Mouse (Mus musculus) bone marrow, adult 2 months (tissue): ENCODE data around the gene Rhof. TPM values are rescaled to one million over a fixed set of nuclear protein-coding genes. Genes with fewer than 3 reads are reported as not detected.
A peak's percentile ranks its signal among the peaks of the same experiment; 100 is the strongest.
"Not testable (repeated sequence)": the region's sequence is repeated elsewhere in the genome, so short reads cannot be mapped to it uniquely, and the experiment has no call there.

Experiments
- H3K27ac ChIP-seq: fragments of 200-500 bp; 2 replicates; pipeline ENCODE4 v1.5.1; 2012; ENCODE audit warnings: low read depth, mild to moderate bottlenecking, control low read depth, inconsistent platforms, low read length; ENCODE audit not compliant: control insufficient read depth, poor library complexity, insufficient read depth
- H3K4me1 ChIP-seq: fragments of 200-500 bp; 2 replicates; pipeline ENCODE4 v1.6.1; 2011; ENCODE audit warnings: low read length; ENCODE audit not compliant: control insufficient read depth, insufficient read depth
- H3K4me3 ChIP-seq: fragments of 200-500 bp; replicated peaks from 2 replicates; pipeline ENCODE3; 2011; ENCODE audit warnings: mild to moderate bottlenecking, low read depth, low read length, control low read depth; ENCODE audit not compliant: control insufficient read depth
- CTCF ChIP-seq: fragments of 200-500 bp; IDR thresholded peaks from 2 replicates; pipeline ENCODE4 v1.5.1; 2011; ENCODE audit warnings: low read length, control low read depth; ENCODE audit not compliant: control insufficient read depth, insufficient read depth
- POLR2A ChIP-seq: fragments of 200-500 bp; IDR thresholded peaks from 2 replicates; pipeline ENCODE4 v1.6.1; 2011; ENCODE audit warnings: low read depth, mild to moderate bottlenecking, control low read depth, low read length, borderline replicate concordance; ENCODE audit not compliant: control insufficient read depth
- WGBS: fragments of 180-500 bp; shearing (Covaris S2); methylation state at CpG from one replicate; pipeline ENCODE4 v1.1.7; 2018; 5-methylcytosine and 5-hydroxymethylcytosine counted together
- polyA plus RNA-seq: library from polyadenylated mRNA; stranded (reverse); fragments of >200 nt; gene quantifications from 2 replicates; pipeline ENCODE4 v1.2.4, GENCODE M21; 2011; ENCODE audit warnings: low replicate concordance; ENCODE audit not compliant: missing spikeins, insufficient read depth, insufficient read length

Rhof gene
- polyA plus RNA-seq, 1 experiment, result 7.2 TPM

DNA sequence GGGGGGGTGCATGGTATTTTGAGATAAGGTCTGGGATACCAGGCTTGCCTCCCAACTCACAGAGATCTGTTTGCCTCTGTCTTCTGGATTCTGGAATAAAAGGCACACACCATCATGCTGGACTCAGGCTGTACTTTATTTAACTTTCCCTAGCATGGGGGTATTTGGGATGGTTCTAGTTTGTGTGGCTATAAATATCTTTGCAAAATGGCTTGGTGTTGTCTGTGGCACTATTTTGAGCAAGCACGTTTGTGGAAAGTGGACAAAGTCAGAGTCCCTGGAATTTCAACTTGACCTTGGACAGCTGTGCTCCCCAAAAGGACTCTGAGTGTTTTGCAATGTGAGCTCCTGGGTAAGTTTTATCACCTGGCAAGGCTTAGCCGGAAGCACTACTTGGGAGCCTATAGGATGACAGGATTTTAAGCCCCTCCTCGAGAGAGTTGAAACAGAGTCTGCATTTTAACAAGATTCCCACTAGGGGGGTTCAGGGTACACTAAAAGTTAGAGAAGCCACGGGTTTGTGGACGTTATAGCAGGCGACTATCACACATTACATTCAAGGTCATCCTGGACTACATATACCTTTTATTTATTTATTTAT is 65.0 kb downstream of the Rhof start:
- WGBS, result 5% methylated on average over 6 of the region's 6 CpGs
- Histone ChIP-seq H3K4me3 (no peak overlapping the region), H3K27ac (no peak overlapping the region), H3K4me1 (no peaks in the 10 kb centered on the region; the same call in 1 of the 2 replicates)
- TF ChIP-seq CTCF (no peak), POLR2A (no peak)

GRCm38 (mm10) chr5:123064207-123064606 is 68.3 kb downstream of the Rhof start:
- 25% methylated on average over 6 of the region's 6 CpGs for WGBS
- Histone ChIP-seq H3K4me1 (no peaks in the 10 kb centered on the region; the same call in 1 of the 2 replicates), H3K27ac (no peak overlapping the region), H3K4me3 (no peak overlapping the region)
- no peak for TF ChIP-seq CTCF
- TF ChIP-seq POLR2A, result no peak

- Histone ChIP-seq H3K27ac (no peak overlapping the region), H3K4me1 (peaks cover 2% of the 10 kb centered on the region; the same call in 1 of the 2 replicates), H3K4me3 (no peak overlapping the region)
- TF ChIP-seq CTCF (no peak), POLR2A (no peak)
- 86% methylated on average over 3 of the region's 3 CpGs for WGBS
These were observed 69.4 kb downstream of the Rhof start for GRCm38 (mm10) chr5:123063141-123063540.

DNA sequence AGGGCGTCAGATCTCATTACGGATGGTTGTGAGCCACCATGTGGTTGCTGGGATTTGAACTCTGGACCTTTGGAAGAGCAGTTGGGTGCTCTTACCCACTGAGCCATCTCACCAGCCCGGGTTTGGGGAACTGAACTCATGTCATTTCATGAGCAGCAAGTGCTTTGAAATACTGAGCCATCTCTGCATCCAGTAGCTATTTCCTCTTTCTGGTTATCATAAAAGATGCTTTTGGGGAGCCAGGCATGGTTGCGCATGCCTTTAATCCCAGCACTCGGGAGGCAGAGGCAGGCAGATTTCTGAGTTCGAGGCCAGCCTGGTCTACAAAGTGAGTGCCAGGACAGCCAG is 71.1 kb downstream of the Rhof start:
- 54% methylated on average over 6 of the region's 6 CpGs for WGBS
- not testable (repeated sequence) for H3K4me1 ChIP-seq, H3K27ac ChIP-seq, H3K4me3 ChIP-seq

GRCm38 (mm10) chr5:123060706-123061401 is 71.6 kb downstream of the Rhof start:
- Histone ChIP-seq H3K27ac (no peak overlapping the region), H3K4me1 (peaks cover 4% of the 10 kb centered on the region; the same call in 1 of the 2 replicates), H3K4me3 (no peak overlapping the region)
- 79% methylated on average over 9 of the region's 9 CpGs for WGBS
- TF ChIP-seq POLR2A, result no peak
- no peak for TF ChIP-seq CTCF

DNA sequence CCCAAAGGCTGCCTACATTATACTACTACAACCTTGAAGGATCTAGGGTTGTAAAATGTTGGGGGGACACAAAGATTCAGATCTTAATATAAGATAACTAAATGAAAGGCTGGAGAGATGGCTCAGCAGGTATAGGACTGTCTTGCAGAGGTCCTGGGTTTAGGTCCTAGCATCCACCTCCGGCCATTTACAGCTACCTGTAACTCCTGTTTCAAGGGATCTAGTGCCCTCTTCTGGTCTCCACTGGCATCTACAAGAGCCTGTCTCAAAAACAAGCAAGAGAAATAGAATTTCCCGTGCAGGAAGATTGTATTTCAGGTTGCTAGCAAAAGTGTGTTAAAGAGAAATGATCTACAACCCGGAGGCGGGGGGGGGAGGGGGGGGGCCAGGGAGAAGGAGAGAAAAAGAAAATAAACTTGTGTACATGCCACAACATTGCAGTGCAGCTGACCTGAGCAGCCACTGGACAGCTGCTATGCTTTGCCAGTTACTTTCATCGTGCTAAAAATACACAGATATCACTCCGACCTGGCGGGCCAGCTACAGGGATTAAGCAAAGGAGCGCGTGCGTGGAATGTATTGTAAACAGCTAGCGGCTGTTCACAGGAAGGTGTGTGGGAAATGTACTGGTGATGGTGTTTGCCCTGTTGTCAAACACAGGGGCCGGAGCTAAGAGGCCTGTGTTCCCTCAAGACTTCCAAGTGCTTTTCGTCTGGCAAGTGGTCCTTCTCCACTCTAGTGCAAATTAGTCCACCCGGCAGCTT is 72.6 kb downstream of the Rhof start:
- WGBS, result 47% methylated on average over 14 of the region's 14 CpGs
- peaks cover 4% of the 10 kb centered on the region; the same call in 1 of the 2 replicates for H3K4me1 ChIP-seq
- H3K4me3 ChIP-seq, result no peak overlapping the region
- TF ChIP-seq CTCF (peak; percentile 50), POLR2A (no peak)
- no peak overlapping the region for H3K27ac ChIP-seq

- Histone ChIP-seq H3K4me1 (peaks cover 4% of the 10 kb centered on the region; the same call in 1 of the 2 replicates), H3K27ac (peak overlapping the region; percentile 38), H3K4me3 (peak overlapping the region; percentile 84)
- no peak for TF ChIP-seq CTCF
- TF ChIP-seq POLR2A, result no peak
- WGBS, result 13% methylated on average over 16 of the region's 16 CpGs
These were observed 74.0 kb downstream of the Rhof start for GRCm38 (mm10) chr5:123058251-123059102.
